Mouse (Mus musculus): ENCODE measurements around the gene Ago1.

Gene Ago1

GRCm38 (mm10) chr4:126423866-126424265 is 44.5 kb downstream of the Ago1 start:
- in situ Hi-C loops (cut with MboI, MseI): no loop called here

- in situ Hi-C loops (cut with MboI, MseI): no loop called here
Observed at GRCm38 (mm10) chr4:126415707-126416106, 52.7 kb downstream of the Ago1 start.

DNA sequence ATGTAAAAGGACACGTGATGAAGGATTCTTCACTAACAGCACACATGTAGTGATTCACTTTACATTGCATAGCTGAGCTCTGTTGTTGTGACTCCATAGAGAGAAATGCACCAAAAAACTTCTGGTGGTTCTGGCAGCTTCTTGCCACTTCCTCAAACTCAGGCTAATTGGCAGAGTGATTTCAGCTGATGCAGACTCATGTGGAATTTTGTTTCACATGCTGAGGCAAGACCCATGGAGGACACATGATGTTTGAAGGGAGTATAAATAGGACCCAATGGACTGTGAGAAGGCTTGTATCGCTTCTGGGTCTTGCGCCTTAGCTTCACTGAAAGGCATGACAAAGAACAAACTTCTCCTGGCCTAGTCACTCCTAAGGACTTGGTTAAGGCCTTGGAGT is 55.9 kb downstream of the Ago1 start:
- in situ Hi-C loops (cut with MboI, MseI): no loop called here
